Mouse (Mus musculus) hindbrain, embryonic 11.5 days (tissue): ENCODE results near the gene Gm12216. TPM values are rescaled to one million over a fixed set of nuclear protein-coding genes. Genes with fewer than 3 reads are reported as not detected.
"Not testable (repeated sequence)": the region's sequence is repeated elsewhere in the genome, so short reads cannot be mapped to it uniquely, and the experiment has no call there.

ENCODE experiments used
- ATAC-seq: fragments of 200-750 bp; cut with Nextera tagmentation; 2 replicates; pipeline ENCODE4 v1.8.0; 2017; ENCODE audit warnings: mild to moderate bottlenecking, moderate TSS enrichment, moderate library complexity; ENCODE audit not compliant: low FRiP score
- DNase-seq: peaks from one replicate; pipeline ENCODE4 v3.0.0-alpha.2; 2015; ENCODE audit warnings: low spot score
- H3K27ac ChIP-seq: fragments of 300-500 bp; sonication (generic); 2 replicates; pipeline ENCODE4 v1.5.1; 2014; ENCODE audit warnings: mild to moderate bottlenecking, low read depth, low read length
- H3K27me3 ChIP-seq: fragments of 300-500 bp; sonication (generic); 2 replicates; pipeline ENCODE4 v1.6.1; 2014; ENCODE audit warnings: mild to moderate bottlenecking, low read length, moderate library complexity, mixed read lengths; ENCODE audit not compliant: control insufficient read depth, insufficient read depth
- H3K36me3 ChIP-seq: fragments of 300-500 bp; sonication (generic); 2 replicates; pipeline ENCODE4 v1.6.1; 2014; ENCODE audit warnings: mild to moderate bottlenecking, low read length, moderate library complexity, mixed read lengths; ENCODE audit not compliant: control insufficient read depth, insufficient read depth
- H3K4me1 ChIP-seq: fragments of 300-500 bp; sonication (generic); replicated peaks from 2 replicates; pipeline ENCODE4 v1.6.1; 2014; ENCODE audit warnings: low read length, mixed read lengths; ENCODE audit not compliant: control insufficient read depth, insufficient read depth
- H3K4me2 ChIP-seq: fragments of 300-500 bp; sonication (generic); replicated peaks from 2 replicates; pipeline ENCODE4 v1.6.1; 2014; ENCODE audit warnings: mild to moderate bottlenecking, low read depth, low read length
- H3K4me3 ChIP-seq: fragments of 300-500 bp; sonication (generic); 2 replicates; pipeline ENCODE4 v1.5.1; 2014; ENCODE audit warnings: low read depth, low read length
- H3K9ac ChIP-seq: fragments of 300-500 bp; sonication (generic); 2 replicates; pipeline ENCODE4 v1.6.1; 2014; ENCODE audit warnings: low read depth, low read length
- H3K9me3 ChIP-seq: fragments of 300-500 bp; sonication (generic); 2 replicates; pipeline ENCODE4 v1.6.1; 2016; ENCODE audit warnings: low read length; ENCODE audit not compliant: control insufficient read depth
- WGBS: fragments of 180-500 bp; shearing (Covaris S2); extraction: QIAGEN DNeasy Blood & Tissue Kit; methylation state at CpG from one replicate; pipeline ENCODE4 v1.1.7; 2014; 5-methylcytosine and 5-hydroxymethylcytosine counted together
- polyA plus RNA-seq: library from polyadenylated mRNA; unstranded; fragments of >200 nt; fragmentation: Nextera tagmentation; extraction: Ambion mirVana; gene quantifications from 2 replicates; pipeline ENCODE4 v1.2.1, GENCODE M21; 2014

Gene Gm12216
- polyA plus RNA-seq, 1 experiment from 2014 or later = not detected

- no peaks in the 10 kb centered on the region for H3K36me3 ChIP-seq
These were observed 24.2 kb upstream of the Gm12216 start for GRCm38 (mm10) chr11:53883287-53883686.

GRCm38 (mm10) chr11:53878096-53878495, 19.0 kb upstream of the Gm12216 start:
- not testable (repeated sequence) for H3K27me3 ChIP-seq

More at GRCm38 (mm10) chr11:53883287-53883686, 24.2 kb upstream of the Gm12216 start:
- Histone ChIP-seq H3K4me1 (no peaks in the 10 kb centered on the region), H3K27me3 (no peaks in the 10 kb centered on the region), H3K9me3 (no peaks in the 10 kb centered on the region), H3K9ac (no peak overlapping the region), H3K4me2 (no peak overlapping the region), H3K4me3 (no peak overlapping the region), H3K27ac (no peak overlapping the region)
- DNase-seq (no peak), ATAC-seq (no peak)
- 86% methylated on average over 2 of the region's 2 CpGs for WGBS

GRCm38 (mm10) chr11:53876488-53876887, 17.4 kb upstream of the Gm12216 start:
- no peak for DNase-seq
- no peak for ATAC-seq
- Histone ChIP-seq H3K27me3 (no peaks in the 10 kb centered on the region), H3K4me1 (no peaks in the 10 kb centered on the region), H3K9me3 (no peaks in the 10 kb centered on the region), H3K27ac (no peak overlapping the region), H3K4me2 (no peak overlapping the region), H3K4me3 (no peak overlapping the region), H3K36me3 (no peaks in the 10 kb centered on the region), H3K9ac (no peak overlapping the region)
- 87% methylated on average over 4 of the region's 4 CpGs for WGBS

More at GRCm38 (mm10) chr11:53878096-53878495, 19.0 kb upstream of the Gm12216 start:
- H3K9me3 ChIP-seq, H3K4me1 ChIP-seq, H3K36me3 ChIP-seq, ATAC-seq, H3K9ac ChIP-seq, DNase-seq, H3K27ac ChIP-seq, H3K4me2 ChIP-seq, H3K4me3 ChIP-seq: not testable (repeated sequence)
- WGBS = 76% methylated on average over 5 of the region's 5 CpGs

- no peak overlapping the region for H3K4me2 ChIP-seq
- no peak overlapping the region for H3K4me3 ChIP-seq
- DNase-seq (no peak), ATAC-seq (no peak)
- H3K27ac ChIP-seq = no peak overlapping the region
- H3K9me3 ChIP-seq = no peaks in the 10 kb centered on the region
- H3K27me3 ChIP-seq = no peaks in the 10 kb centered on the region
- no peaks in the 10 kb centered on the region for H3K4me1 ChIP-seq
- H3K9ac ChIP-seq = no peak overlapping the region
- no peaks in the 10 kb centered on the region for H3K36me3 ChIP-seq
- 74% methylated on average over 4 of the region's 4 CpGs for WGBS
These were observed 15.7 kb upstream of the Gm12216 start for GRCm38 (mm10) chr11:53874706-53875105.

GRCm38 (mm10) chr11:53873909-53874704, 15.1 kb upstream of the Gm12216 start:
- not testable (repeated sequence) for DNase-seq, H3K4me2 ChIP-seq, H3K4me3 ChIP-seq, H3K36me3 ChIP-seq, H3K9me3 ChIP-seq, H3K27me3 ChIP-seq, H3K4me1 ChIP-seq, ATAC-seq, H3K27ac ChIP-seq, H3K9ac ChIP-seq
- 58% methylated on average over 5 of the region's 5 CpGs for WGBS

GRCm38 (mm10) chr11:53871786-53872507, 12.9 kb upstream of the Gm12216 start:
- no peak overlapping the region for H3K27ac ChIP-seq
- WGBS = 88% methylated on average over 2 of the region's 2 CpGs
- H3K4me2 ChIP-seq = no peak overlapping the region
- H3K9ac ChIP-seq = no peak overlapping the region
- no peak for DNase-seq
- H3K4me3 ChIP-seq = no peak overlapping the region
- no peaks in the 10 kb centered on the region for H3K36me3 ChIP-seq
- no peaks in the 10 kb centered on the region for H3K4me1 ChIP-seq
- no peaks in the 10 kb centered on the region for H3K27me3 ChIP-seq
- no peak for ATAC-seq
- no peaks in the 10 kb centered on the region for H3K9me3 ChIP-seq

- ATAC-seq = no peak
- no peaks in the 10 kb centered on the region for H3K36me3 ChIP-seq
- no peak overlapping the region for H3K4me2 ChIP-seq
- no peak overlapping the region for H3K27ac ChIP-seq
- no peaks in the 10 kb centered on the region for H3K27me3 ChIP-seq
- no peak overlapping the region for H3K4me3 ChIP-seq
- 92% methylated on average over 5 of the region's 5 CpGs for WGBS
- H3K4me1 ChIP-seq = no peaks in the 10 kb centered on the region
- H3K9ac ChIP-seq = no peak overlapping the region
- no peaks in the 10 kb centered on the region for H3K9me3 ChIP-seq
- no peak for DNase-seq
These were observed 10.1 kb upstream of the Gm12216 start for GRCm38 (mm10) chr11:53869172-53869571.

- H3K27ac ChIP-seq, H3K4me2 ChIP-seq, H3K4me3 ChIP-seq, DNase-seq, H3K27me3 ChIP-seq, ATAC-seq, H3K4me1 ChIP-seq, H3K9me3 ChIP-seq, H3K36me3 ChIP-seq, H3K9ac ChIP-seq: not testable (repeated sequence)
- WGBS = 43% methylated on average over 5 of the region's 5 CpGs
These were observed 9.3 kb upstream of the Gm12216 start for GRCm38 (mm10) chr11:53868323-53868722.
